Mouse (Mus musculus): ENCODE measurements around the gene Cmss1. TPM values are rescaled to one million over a fixed set of nuclear protein-coding genes. Genes with fewer than 3 reads are reported as not detected.

Gene Cmss1
- polyA plus RNA-seq, 1 experiment: 2.6 TPM

GRCm38 (mm10) chr16:57482264-57482663 is 124.4 kb downstream of the Cmss1 start:
- H3K4me1 ChIP-seq (ENCODE audit: control insufficient read depth, insufficient read depth, insufficient read length, low read length): peaks cover 4% of the 10 kb centered on the region; the same call in 1 of the 2 replicates
- H3K27me3 ChIP-seq (ENCODE audit: control insufficient read depth, insufficient read depth, low read length): no peaks in the 10 kb centered on the region
- no peak overlapping the region for H3K27ac ChIP-seq (ENCODE audit: insufficient read depth, low read depth, low read length)
- no peaks in the 10 kb centered on the region for H3K36me3 ChIP-seq (ENCODE audit: control insufficient read depth, insufficient read depth, low read length)
- TF ChIP-seq POLR2A (IDR thresholded peaks at IDR 0.05; ENCODE audit: low read depth, low read length) (no peak), CTCF (IDR thresholded peaks at IDR 0.05; ENCODE audit: extremely low read depth, insufficient read length, insufficient replicate concordance, low read depth, low read length) (no peak)
- 85% methylated on average over 6 of the region's 6 CpGs for WGBS
- H3K4me3 ChIP-seq (ENCODE audit: low read depth, low read length): no peak overlapping the region

DNA sequence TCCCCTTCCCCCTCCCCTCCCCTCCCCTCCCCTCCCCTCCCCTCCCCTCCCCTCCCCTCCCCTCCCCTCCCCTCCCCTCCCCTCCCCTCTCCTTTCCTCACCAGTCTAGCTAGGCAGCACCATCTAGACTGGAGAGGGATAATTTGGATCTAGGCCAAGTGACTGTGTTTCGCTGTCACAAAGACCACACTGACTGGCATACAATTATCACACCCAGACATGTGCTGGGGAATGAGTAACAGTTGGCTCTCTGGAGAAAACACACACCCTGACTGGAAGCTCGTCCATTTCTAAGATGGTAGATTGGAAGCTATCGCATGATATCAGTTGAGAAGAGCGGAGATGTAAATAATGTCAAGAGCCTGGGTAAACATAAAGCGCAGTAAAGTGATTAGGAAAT is 126.9 kb downstream of the Cmss1 start:
- 24% methylated on average over 5 of the region's 5 CpGs for WGBS
- H3K27ac ChIP-seq (ENCODE audit: insufficient read depth, low read depth, low read length): no peak overlapping the region
- no peak overlapping the region for H3K4me3 ChIP-seq (ENCODE audit: low read depth, low read length)
- no peaks in the 10 kb centered on the region for H3K36me3 ChIP-seq (ENCODE audit: control insufficient read depth, insufficient read depth, low read length)
- TF ChIP-seq CTCF (IDR thresholded peaks at IDR 0.05; ENCODE audit: extremely low read depth, insufficient read length, insufficient replicate concordance, low read depth, low read length) (no peak), POLR2A (IDR thresholded peaks at IDR 0.05; ENCODE audit: low read depth, low read length) (no peak)
- H3K27me3 ChIP-seq (ENCODE audit: control insufficient read depth, insufficient read depth, low read length): no peaks in the 10 kb centered on the region
- peaks cover 4% of the 10 kb centered on the region for H3K4me1 ChIP-seq (ENCODE audit: control insufficient read depth, insufficient read depth, insufficient read length, low read length)

DNA sequence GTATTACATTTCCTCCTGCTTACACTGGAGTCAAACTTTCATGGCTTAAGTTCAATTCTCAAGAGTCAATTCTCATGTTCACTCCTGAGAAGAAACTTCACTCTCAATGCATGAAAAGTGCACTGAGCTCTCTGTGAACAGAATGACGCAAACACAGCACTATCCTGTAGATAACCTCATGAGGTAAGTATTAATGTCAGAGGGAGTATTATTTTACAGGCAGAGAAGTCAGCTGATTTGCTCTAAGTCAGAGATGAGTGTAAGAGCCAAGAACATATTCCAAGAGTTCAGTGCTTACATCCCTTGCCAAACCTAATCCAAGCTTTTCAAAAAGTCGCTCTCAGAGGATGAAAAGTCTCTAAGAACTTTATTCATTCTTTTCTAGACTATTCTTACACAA is 128.2 kb downstream of the Cmss1 start:
- Histone ChIP-seq H3K36me3 (ENCODE audit: control insufficient read depth, insufficient read depth, low read length) (no peaks in the 10 kb centered on the region), H3K27me3 (ENCODE audit: control insufficient read depth, insufficient read depth, low read length) (no peaks in the 10 kb centered on the region), H3K27ac (ENCODE audit: insufficient read depth, low read depth, low read length) (no peak overlapping the region), H3K4me1 (ENCODE audit: control insufficient read depth, insufficient read depth, insufficient read length, low read length) (peaks cover 4% of the 10 kb centered on the region), H3K4me3 (ENCODE audit: low read depth, low read length) (no peak overlapping the region)
- WGBS: 77% methylated on average over 2 of the region's 2 CpGs
- no peak for TF ChIP-seq CTCF (IDR thresholded peaks at IDR 0.05; ENCODE audit: extremely low read depth, insufficient read length, insufficient replicate concordance, low read depth, low read length)
- TF ChIP-seq POLR2A (IDR thresholded peaks at IDR 0.05; ENCODE audit: low read depth, low read length): no peak

- WGBS: 81% methylated on average over 10 of the region's 10 CpGs
- H3K4me3 ChIP-seq (ENCODE audit: low read depth, low read length): no peak overlapping the region
- no peaks in the 10 kb centered on the region for H3K27me3 ChIP-seq (ENCODE audit: control insufficient read depth, insufficient read depth, low read length)
- peaks cover 3% of the 10 kb centered on the region for H3K4me1 ChIP-seq (ENCODE audit: control insufficient read depth, insufficient read depth, insufficient read length, low read length)
- TF ChIP-seq POLR2A (IDR thresholded peaks at IDR 0.05; ENCODE audit: low read depth, low read length) (no peak), CTCF (IDR thresholded peaks at IDR 0.05; ENCODE audit: extremely low read depth, insufficient read length, insufficient replicate concordance, low read depth, low read length) (no peak)
- no peak overlapping the region for H3K27ac ChIP-seq (ENCODE audit: insufficient read depth, low read depth, low read length)
- H3K36me3 ChIP-seq (ENCODE audit: control insufficient read depth, insufficient read depth, low read length): no peaks in the 10 kb centered on the region
These were observed 133.1 kb downstream of the Cmss1 start for GRCm38 (mm10) chr16:57473415-57474085.

GRCm38 (mm10) chr16:57471071-57471470 is 135.6 kb downstream of the Cmss1 start:
- H3K4me1 ChIP-seq (ENCODE audit: control insufficient read depth, insufficient read depth, insufficient read length, low read length): peaks cover 3% of the 10 kb centered on the region; the same call in 1 of the 2 replicates
- H3K36me3 ChIP-seq (ENCODE audit: control insufficient read depth, insufficient read depth, low read length): no peaks in the 10 kb centered on the region
- no peak overlapping the region for H3K4me3 ChIP-seq (ENCODE audit: low read depth, low read length)
- H3K27me3 ChIP-seq (ENCODE audit: control insufficient read depth, insufficient read depth, low read length): no peaks in the 10 kb centered on the region
- TF ChIP-seq POLR2A (IDR thresholded peaks at IDR 0.05; ENCODE audit: low read depth, low read length) (no peak), CTCF (IDR thresholded peaks at IDR 0.05; ENCODE audit: extremely low read depth, insufficient read length, insufficient replicate concordance, low read depth, low read length) (no peak)
- 0 out of 2 replicates have a peak overlapping the region, but pooled peaks have one; percentile 61 for H3K27ac ChIP-seq (ENCODE audit: insufficient read depth, low read depth, low read length)

- Histone ChIP-seq H3K4me3 (ENCODE audit: low read depth, low read length) (no peak overlapping the region), H3K4me1 (ENCODE audit: control insufficient read depth, insufficient read depth, insufficient read length, low read length) (peaks cover 3% of the 10 kb centered on the region; the same call in 1 of the 2 replicates), H3K36me3 (ENCODE audit: control insufficient read depth, insufficient read depth, low read length) (no peaks in the 10 kb centered on the region), H3K27ac (ENCODE audit: insufficient read depth, low read depth, low read length) (peak overlapping the region; percentile 61), H3K27me3 (ENCODE audit: control insufficient read depth, insufficient read depth, low read length) (no peaks in the 10 kb centered on the region)
- TF ChIP-seq POLR2A (IDR thresholded peaks at IDR 0.05; ENCODE audit: low read depth, low read length): no peak
- no peak for TF ChIP-seq CTCF (IDR thresholded peaks at IDR 0.05; ENCODE audit: extremely low read depth, insufficient read length, insufficient replicate concordance, low read depth, low read length)
- 89% methylated on average over 12 of the region's 12 CpGs for WGBS
These were observed 136.3 kb downstream of the Cmss1 start for GRCm38 (mm10) chr16:57470286-57470830.

DNA sequence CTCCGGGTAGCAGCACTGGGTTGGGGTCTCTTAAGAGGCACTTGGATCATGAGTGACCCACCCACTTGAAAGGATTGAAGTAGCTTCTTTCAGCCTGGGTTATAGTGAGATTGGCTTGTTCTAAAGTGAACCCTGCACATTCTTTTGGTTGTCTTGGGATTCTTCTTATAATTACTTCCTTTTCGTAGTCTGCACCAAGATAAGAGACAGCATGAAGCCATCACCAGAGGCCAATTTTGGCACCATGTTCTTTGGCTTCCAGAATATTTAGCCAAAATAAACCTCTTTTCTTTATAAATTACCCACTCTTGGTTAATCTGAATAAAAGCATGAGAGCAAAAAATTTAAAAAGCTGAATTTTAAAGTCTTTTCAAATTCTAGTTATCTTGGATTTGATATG is 136.8 kb downstream of the Cmss1 start:
- TF ChIP-seq CTCF (IDR thresholded peaks at IDR 0.05; ENCODE audit: extremely low read depth, insufficient read length, insufficient replicate concordance, low read depth, low read length): no peak
- no peak for TF ChIP-seq POLR2A (IDR thresholded peaks at IDR 0.05; ENCODE audit: low read depth, low read length)
- H3K27ac ChIP-seq (ENCODE audit: insufficient read depth, low read depth, low read length): no peak overlapping the region
- no peak overlapping the region for H3K4me3 ChIP-seq (ENCODE audit: low read depth, low read length)
- WGBS: 72% methylated on average over 2 of the region's 2 CpGs
- no peaks in the 10 kb centered on the region for H3K27me3 ChIP-seq (ENCODE audit: control insufficient read depth, insufficient read depth, low read length)
- H3K36me3 ChIP-seq (ENCODE audit: control insufficient read depth, insufficient read depth, low read length): no peaks in the 10 kb centered on the region
- H3K4me1 ChIP-seq (ENCODE audit: control insufficient read depth, insufficient read depth, insufficient read length, low read length): peaks cover 3% of the 10 kb centered on the region; the same call in 1 of the 2 replicates

Measured in small intestine, adult 2 months (tissue).